Mouse (Mus musculus) testis, postnatal 10 days (tissue): ENCODE results near the gene 2310057M21Rik.
"Not testable (repeated sequence)": the region's sequence is repeated elsewhere in the genome, so short reads cannot be mapped to it uniquely, and the experiment has no call there.

ENCODE experiments used
- DNase-seq: peaks from one replicate; pipeline ENCODE4 v3.0.0; 2021; ENCODE audit warnings: low spot score

Gene 2310057M21Rik

GRCm38 (mm10) chr7:131362615-131363300 is at the start of gene 2310057M21Rik:
Gene 2310057M21Rik (minus strand): TSS chr7:131362759.
- DNase-seq, result peak; percentile 94

GRCm38 (mm10) chr7:131411941-131412270 is 49.3 kb upstream of the 2310057M21Rik start:
- DNase-seq, result no peak

DNA sequence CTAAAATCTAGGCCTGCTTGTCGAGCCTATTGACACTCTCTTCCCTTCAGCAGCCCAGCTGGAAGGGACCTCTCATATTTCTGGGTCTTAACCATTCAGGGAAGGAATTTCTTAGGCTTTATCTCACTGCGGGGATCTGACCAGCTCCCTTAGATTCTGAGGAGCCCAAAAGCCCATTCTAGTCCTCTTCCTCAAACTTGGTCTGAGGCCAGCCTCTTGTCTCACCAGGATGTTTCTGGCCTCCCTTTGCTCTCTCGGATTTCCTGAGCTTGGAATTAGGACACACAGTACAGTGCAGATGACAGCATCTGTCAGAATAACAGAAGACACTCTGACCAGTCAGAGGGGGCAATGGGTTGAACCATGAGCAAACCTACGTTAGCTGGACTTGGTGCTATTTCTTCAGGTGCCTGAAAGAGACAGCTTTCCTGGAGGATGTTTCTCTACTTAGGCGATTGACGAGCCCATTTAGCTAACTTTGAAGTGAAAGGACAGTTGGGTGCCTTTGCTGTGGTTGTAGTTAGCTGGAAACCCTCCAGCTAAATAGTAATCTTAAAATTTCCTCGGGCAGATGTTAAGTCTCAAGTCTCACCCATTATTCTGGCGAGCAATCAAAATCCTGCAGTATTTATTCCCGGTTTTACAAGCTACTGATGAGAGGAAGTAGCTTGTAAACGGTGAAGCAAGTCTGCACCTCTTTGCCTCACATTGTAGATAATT is 48.8 kb upstream of the 2310057M21Rik start:
- no peak for DNase-seq

DNA sequence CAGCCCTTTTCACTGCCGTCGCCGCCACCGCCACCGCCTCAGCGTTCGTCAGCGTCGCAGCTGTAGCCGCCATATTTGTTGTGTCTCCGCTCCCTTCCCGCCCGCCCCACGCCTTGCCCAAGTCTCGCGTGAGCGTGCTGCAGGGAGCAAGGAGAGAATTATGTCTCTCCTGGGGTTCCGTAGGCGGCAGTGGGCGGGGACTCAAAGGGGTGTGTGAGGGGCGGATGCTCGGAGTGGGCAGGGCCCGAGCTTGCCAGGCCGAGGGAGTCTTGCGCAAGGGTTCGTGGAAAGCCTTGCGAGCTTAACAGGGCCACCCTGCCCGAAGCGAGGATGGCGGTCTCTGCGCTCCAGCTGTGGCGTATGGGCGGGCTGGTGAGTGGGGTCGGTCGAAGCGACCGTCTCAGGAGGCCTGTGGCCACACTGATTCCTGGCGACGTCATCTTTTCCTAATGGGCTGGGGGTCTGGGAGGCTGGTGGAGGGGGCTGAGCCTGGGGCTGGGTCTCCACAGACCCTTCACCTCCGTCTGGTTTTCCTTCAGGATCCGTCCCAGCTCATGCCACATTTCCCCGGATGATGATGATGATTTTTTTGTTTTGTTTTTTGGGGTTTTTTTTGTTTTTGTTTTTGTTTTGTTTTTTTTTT is 48.0 kb upstream of the 2310057M21Rik start, which contains the start of the genes Ikzf5 and Acadsb:
TSS of gene Ikzf5 (minus strand) at position 106 of the 643 bp plus-strand sequence.
TSS of gene Acadsb (plus strand) at position 186 of the 643 bp plus-strand sequence.
- DNase-seq, result peak; percentile 99

DNA sequence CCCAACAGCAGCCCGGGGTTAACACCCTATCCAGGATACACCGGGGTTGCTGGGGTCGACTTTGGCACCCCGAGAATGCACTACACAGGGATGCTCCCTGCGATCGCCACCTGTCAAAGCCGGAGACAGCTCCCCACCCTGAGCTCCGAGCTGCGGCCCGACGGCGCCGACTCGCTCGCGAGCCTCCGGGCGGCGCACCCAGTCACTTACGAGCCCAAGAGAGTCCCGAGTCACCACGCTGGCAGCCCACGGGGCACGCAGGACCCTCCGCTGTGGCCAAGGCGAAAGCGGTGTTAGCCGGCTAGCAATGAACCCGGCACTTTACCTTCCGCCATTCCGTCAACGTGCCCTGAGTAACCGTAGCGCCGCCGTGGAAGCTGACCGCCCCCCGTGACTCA is 47.4 kb upstream of the 2310057M21Rik start:
- no peak for DNase-seq

- DNase-seq, result no peak
Measured at GRCm38 (mm10) chr7:131409321-131409987, 46.9 kb upstream of the 2310057M21Rik start.

- not testable (repeated sequence) for DNase-seq
Measured at GRCm38 (mm10) chr7:131391761-131392160, 29.2 kb upstream of the 2310057M21Rik start.

DNA sequence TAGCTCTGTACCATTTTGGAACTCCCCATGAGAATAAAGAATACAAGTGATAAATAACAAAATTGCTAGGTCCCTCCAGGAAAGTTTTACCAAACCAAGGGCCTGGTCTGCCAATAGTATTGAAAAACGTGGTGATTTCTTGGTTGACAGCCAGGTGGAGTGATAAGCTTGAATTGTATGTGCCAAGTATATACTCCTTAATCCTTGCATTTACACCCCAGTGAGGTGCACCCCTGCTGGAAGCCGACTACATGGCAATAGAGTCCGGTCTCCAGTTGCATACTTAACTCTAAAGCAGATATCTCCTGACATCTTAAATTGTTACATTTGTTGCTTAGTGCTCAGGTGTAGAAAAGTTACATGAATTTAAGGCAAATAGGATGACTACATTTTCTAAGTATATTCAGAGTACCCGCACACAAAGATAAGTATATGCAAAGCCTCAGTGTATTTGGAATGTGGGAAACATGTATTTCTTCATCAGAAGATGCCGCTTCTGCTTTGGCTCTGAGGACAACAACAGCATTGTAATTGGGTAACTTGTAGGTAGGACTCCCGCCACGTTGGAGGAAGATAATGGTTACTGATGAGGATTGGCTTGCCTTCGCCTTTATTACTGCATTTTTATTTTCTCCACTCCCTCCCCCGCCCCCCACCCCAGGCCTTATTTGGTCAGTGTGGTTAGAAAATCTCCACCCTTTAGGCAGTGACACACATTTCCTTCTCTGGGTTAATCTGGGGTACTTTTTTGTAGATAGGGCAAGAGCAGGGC is 9.5 kb upstream of the 2310057M21Rik start:
- DNase-seq, result no peak

DNA sequence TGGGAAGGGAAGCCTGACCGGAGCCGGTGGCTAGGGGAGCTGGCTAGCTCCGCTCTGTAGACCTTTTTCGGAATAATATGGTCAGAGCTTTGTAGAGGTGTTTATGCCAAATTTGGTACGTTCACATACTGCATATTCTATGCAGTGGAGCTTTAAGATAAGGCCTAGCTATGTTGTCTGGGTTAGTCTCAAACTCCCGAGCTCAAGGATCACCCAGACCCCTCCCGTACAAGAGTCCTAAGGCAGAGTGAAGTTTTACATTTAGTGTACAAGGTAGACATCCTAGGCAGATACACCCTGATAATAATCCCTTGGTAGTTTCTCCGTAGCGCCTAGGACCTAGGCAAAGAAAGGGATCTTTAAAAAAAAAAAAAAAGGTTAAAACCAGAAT is 8.9 kb upstream of the 2310057M21Rik start:
- no peak for DNase-seq

GRCm38 (mm10) chr7:131370648-131371469 is 8.3 kb upstream of the 2310057M21Rik start, which contains the start of gene Pstk:
Gene Pstk (plus strand): TSS chr7:131371141.
- peak; percentile 88 for DNase-seq

- no peak for DNase-seq
Measured at GRCm38 (mm10) chr7:131364131-131364530, 1.6 kb upstream of the 2310057M21Rik start.

GRCm38 (mm10) chr7:131362269-131362614 is 317 bp downstream of the 2310057M21Rik start:
- no peak for DNase-seq

- DNase-seq, result no peak
Measured at GRCm38 (mm10) chr7:131356105-131356504, 6.5 kb downstream of the 2310057M21Rik start.

DNA sequence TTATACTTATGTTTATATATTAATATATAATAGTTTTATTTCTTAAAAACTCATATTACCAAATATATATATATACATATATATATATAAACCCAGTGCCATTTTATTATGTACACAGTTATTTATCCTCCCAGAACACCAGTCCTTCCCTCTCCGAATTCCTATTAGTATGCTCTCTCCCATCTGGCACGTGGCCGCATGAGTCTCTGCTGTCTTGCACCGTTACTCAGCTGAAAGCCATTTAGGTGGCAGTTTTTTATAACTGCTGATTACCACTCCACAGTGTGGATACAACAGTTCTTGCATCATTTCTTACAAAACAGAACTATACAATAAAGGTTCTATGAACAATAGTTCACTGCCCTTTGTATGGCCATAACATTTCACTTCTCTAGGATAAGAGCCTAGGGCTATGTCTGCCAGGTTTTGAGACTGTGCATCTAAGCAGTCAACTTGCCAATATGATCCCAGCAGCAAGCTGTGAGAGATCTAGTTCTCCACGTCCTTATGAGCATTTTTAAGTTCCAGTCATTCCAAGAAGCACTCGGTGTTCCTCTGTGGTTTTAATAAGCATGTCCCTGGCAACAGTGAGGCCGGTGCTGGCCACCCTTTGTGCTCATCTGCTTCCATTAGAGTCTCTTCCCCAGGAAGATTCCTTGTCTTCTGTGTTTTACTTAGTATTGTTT is 16.6 kb downstream of the 2310057M21Rik start:
- DNase-seq, result no peak

DNA sequence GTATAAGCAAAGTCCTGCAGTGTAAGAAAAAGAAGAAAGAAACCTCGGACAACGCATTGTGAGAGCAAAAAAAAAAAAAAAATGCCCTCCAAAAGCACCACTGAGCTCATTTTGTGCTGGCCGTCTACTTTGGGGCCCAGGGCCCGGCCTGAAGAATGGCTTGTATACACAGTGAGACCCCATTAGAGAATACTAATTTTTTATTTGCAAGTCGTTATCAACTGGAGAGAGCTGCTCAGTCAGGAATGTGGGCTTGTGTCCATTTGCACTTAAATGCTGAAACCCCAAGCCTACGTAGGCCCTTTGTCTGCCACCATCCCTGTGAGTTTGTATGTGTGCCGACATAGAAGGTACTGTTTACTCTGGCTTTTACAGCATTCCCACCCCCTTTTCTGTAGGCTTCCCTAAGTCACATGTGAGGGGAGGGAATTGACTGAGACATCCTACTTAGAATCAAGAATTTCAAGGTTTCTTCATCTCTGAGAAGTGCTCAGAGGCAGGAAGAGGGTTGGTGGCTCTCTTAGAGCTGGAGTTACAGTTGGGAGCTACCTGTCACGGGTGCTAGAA is 25.0 kb downstream of the 2310057M21Rik start:
- DNase-seq, result no peak

- no peak for DNase-seq
Measured at GRCm38 (mm10) chr7:131333564-131333963, 29.0 kb downstream of the 2310057M21Rik start, which contains the start of gene Fam24a. Gene Fam24a (plus strand): TSS chr7:131333864.

- DNase-seq, result no peak
Measured at GRCm38 (mm10) chr7:131331688-131332087, 30.9 kb downstream of the 2310057M21Rik start.

GRCm38 (mm10) chr7:131329416-131329815 is 33.1 kb downstream of the 2310057M21Rik start, which contains the start of gene Fam24b:
Gene Fam24b (minus strand): TSS chr7:131329516.
- DNase-seq, result no peak

- DNase-seq, result no peak
Measured at GRCm38 (mm10) chr7:131327054-131327453, 35.5 kb downstream of the 2310057M21Rik start.

DNA sequence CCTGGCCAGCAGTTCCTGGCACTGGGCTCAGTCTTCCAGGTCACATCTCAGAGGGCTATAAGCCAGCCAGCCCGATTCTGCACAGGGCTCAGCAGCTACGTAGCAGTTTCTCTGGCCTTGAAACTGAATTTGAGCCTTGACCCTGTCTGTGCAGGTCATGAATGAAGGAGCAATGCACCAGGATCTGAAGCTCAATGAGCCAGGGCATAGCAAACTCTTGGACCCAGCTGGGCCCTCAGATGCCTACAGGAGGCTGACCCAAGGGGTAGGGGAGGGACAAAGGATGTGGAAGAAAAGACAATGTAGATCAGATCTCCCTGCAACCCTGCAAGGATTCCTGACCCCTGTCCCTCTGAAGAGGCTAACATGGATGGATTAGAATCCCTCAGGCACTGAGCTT is 40.4 kb downstream of the 2310057M21Rik start, which contains the start of gene Cuzd1:
TSS of gene Cuzd1 (minus strand) at position 101 of the 400 bp plus-strand sequence.
- no peak for DNase-seq
